Mouse (Mus musculus) liver, adult 2 months (tissue): Measurements from ENCODE around the gene Oser1.

ENCODE experiments used
- CTCF ChIP-seq: fragments of 200-500 bp; IDR thresholded peaks from 2 replicates; pipeline ENCODE4 v1.5.1; 2011; ENCODE audit warnings: low read depth, low read length, control low read depth
- POLR2A ChIP-seq: fragments of 200-500 bp; IDR thresholded peaks from 2 replicates; pipeline ENCODE4 v1.6.1; 2011; ENCODE audit warnings: low read length, control low read depth; ENCODE audit not compliant: insufficient read depth; ENCODE audit errors: extremely low read depth

GRCm38 (mm10) chr2:163462386-163462785 is 37.9 kb upstream of the Oser1 start:
- TF ChIP-seq POLR2A (no peak), CTCF (no peak)
